Mouse (Mus musculus): ENCODE results near the gene Tspear. TPM values are rescaled to one million over a fixed set of nuclear protein-coding genes. Genes with fewer than 3 reads are reported as not detected.

Tspear gene
- total RNA-seq, 1 experiment from 2014 or later, result 0.39 TPM

DNA sequence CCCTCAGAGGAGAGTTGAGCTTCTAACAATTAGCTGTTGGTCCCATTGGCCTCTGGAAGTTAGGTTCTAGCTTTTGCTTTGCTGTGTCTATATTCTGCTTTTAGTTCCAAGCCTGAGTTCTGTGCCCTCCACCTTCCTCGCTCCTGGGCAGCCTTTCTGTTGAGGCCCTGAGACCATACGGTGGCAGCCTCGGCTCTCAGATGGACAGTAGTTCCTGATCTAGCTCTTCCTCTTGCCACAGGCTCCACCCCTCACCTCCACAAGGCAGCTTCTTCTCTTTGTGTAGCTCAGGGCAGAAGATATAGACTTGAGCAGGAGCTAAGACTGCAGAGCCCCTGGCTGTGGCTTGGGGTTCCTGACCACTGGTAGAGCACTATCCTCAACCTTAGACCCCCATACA lies 193.9 kb downstream of the Tspear start:
- no peak for DNase-seq

DNA sequence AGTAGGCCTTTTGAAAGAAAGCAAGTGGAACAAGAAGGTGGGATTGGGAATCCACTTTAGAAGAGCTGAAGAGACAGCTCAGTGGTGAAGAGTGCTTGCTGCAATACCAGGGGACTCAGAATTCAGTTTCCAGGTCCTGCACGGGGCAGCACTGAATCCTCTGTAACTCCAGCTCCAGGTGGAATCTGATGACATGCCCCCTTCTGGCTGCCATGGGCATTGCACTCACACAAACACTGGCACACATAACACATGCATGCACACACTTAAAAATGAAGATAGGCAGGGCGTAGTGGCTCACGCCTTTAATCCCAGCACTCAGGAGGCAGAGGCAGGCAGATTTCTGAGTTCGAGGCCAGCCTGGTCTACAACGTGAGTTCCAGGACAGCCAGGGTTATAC lies 196.2 kb downstream of the Tspear start:
- DNase-seq, result no peak

DNA sequence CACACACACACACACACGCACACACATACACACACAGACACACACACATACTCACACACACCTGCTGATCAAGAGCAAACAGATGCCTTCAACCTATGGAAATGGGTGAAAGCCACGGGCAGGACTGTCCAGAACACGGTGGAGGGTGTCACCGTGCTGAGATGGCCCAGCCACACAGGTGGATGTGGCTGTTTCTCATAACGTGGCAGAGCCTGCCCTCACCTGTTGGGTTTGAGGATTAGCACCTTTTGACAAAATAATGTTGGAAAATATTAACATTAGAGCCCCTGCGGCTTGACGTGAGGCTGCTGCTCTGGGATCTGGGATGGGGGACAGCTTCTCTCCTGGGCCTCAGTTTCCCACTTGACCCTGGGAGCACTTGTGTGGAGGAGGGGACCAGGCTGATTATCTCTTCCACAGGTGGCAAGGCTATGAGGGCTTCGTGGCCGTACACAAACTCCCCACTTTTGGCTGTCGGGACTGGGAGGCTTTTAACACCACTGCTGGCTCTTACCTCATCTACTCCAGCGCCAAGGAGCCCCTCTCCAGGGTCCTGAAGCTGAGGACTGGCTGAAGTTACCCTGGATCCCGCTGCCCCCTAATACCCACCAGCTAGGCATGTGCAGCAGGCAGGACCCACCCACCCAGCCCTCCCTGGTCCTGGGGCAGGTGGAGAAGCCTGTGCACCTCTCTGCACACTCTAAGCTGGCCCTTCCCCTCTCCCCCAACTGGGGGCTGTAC lies 199.8 kb downstream of the Tspear start:
- no peak for DNase-seq

DNA sequence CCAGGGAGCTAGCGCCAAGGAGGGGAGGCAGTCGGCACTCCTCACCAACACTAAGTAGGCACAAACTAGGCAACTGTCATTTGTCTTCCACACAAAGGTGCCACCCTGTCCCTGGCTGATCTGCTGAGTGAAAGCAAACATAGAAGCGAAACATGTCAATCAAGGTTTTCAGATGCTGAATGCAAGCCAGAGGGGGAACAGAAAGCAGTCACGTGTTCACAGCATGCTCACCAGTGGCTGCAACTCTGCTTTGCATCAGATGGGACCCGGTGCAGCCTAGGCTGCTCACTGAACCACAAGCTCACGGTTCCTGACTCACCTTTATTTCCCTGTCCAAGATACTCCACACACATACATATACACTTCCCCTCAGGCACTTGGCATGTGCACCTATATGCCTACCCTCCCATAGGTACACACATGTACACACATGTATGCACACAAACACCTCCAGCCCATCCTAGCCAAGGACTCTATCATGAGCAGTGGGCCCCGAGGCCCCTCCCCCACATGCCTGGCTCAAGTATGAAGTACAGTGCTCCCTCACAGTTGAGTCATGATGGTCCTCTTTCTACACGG lies 204.7 kb downstream of the Tspear start:
- no peak for DNase-seq

DNA sequence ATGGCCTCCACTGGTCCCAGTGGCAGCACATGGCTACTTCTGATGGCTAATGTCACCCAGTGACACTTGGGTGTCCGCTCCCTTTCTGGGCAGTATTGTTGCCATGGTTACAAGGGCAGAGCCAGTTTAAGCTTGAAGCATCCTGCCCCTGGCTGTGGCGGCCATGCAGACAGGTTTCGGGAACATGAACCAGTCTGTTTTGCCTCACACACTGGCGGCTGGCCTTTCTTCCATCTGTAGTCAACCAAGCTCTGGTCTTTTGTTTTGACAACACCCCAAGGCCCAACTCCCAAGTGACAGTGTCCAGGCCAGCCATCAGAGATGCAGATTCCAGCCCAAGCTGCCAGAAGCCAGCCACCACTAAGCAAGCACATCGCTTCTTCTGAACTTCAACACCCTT lies 209.2 kb downstream of the Tspear start:
- DNase-seq, result no peak

DNA sequence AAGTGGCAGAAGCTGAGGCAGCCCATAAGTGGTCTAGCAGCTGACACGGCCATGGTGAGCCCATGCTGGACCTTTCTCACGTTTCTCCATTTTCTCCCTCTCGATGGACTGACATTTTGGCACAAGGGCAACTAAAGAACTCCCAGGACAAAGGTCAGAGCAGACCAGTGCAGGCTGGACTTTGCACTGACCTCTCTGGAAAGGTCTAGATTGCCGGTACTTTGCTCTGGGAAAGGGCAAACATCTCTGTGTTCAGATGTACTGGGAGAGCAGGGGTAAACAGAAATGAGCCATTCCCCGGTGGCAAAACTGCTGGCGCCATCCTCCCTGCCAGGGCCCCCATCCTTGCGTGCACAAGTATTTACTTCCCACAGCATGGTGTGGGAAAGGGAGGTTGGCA lies 213.8 kb downstream of the Tspear start:
- DNase-seq, result no peak

DNA sequence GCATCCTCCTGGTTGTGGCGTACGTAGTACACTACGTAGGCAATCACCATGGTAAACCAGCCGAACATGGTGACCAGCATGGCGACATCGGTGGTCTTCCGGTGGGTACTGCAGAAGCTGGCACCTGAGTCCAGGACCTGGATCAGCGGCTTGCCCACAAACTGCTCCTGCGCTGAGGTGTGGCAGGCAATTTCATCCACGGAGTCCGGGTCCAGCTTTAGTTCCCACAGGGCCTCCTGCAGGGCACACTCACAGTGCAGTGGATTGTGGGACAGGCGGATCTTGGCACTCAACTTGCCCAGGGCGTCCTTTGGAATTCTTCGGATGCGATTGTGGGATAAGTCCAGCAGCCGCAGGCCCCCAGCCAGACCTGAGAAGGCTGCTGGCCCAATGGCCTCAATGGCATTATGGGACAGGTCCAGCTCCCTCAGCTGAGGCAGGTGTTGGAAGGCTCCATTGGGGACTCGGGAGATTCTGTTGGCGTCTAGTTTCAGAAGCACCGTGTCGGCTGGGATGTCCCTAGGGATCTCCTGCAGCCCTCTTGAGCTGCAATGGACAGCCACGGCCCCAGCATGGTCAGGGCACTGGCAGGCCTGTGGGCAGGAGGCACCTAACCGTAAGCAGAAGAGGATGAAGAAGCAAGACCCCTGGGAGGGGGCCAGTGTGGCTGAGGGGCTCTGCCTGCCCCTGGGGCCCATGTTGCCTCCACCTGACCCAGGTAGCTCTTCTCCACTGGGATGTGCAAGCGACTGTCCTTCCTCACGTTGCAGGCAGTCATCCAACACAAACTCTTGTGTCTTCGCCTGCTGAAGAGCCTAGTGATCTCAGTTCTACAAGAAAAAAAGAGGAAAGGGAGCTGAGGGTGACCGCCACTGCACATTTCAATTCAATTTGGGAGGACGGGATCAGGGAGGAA lies 214.8 kb downstream of the Tspear start:
- no peak for DNase-seq

DNA sequence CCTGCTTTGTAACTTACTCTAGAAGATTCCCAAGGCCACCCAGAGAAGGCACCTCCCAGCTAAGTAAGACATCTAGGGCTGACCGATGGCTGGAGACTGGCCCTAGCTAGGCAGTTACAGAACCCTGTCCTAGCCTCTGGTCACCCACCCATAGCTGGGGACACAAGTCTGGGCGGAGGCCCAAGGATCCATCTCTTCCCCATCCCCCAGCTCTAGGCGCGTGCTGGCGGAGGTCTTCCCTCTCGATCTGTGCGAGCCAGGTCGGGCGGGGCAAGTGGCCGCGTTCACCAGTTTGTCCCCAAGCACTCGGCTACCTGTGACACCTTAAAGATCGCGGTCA lies 215.5 kb downstream of the Tspear start:
- DNase-seq, result no peak

DNA sequence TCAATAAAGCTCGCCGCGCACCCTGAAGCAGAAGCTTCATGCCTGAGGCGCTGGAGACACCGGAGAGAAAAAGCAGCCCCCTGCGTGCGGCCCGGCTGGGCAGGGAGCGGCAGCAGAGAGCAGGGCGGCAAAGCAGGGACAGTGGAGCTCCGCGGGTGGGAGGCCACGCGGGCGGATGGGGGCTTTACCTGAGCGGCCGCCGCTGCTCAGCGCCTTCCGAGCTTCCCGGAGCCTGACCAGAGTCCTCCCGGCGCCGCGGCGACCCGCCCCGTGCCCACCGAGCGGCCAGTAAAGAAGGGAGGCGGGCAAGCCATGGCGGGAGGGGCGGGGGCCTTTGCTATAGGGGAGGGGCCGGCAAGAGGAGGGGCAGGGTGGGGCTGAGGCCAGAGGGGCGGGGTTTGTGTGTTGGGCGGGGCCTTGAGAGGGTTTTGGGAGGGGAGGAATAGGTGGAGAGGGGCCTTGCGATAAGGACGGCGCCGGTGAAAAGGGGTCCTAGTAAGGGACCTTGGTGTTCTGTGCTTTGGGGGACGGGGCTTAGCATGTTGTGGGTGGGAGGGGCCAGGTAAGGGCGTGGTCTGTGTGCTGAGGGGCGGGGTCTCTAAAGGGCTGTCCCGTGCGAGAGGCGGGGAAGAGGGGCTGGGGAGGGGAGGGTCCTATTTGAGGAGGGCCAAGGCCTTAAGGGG lies 216.0 kb downstream of the Tspear start, which contains the start of gene Lrrc3:
Lrrc3 (minus strand) TSS at position 326 of the 683 bp plus-strand sequence.
- DNase-seq, result peak; percentile 68

DNA sequence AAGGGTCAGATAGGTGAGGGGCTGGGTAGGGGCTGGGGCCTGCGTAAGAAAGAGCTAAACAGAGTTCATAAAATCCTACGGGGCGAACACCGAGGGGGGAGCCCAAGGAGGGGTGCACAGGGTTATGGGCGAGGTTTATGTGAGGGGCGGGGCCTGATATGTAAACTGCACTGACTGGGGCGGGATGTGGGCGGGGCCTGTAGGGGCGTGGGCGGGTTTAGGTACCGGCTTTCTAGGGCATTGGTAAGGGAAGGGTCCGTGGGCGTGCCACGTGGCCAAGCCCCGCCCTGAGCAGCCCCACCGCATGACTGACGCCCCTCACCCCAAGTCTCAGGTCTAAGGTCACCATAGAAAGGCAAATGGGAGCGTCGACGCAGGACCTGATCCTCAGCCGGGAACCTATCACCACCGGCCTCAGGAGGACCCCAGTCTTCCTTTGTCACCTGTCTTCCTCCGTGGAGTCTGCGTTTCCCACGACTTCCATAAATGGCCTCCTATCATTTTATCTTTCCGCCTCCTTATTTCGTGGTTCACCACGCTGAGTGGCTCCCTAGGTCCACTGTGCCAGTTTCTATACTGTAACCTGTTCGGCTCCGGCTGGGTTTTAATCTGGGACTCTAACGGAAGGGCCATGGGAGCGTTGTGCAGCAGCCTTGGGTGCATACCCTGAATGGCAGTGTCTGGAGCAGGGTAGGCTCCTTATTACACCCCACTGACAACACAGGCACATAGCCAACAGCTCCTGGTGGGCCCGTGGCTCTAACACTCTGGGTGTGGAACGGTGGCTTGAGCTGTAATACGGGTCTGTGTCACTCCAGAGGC lies 216.7 kb downstream of the Tspear start:
- DNase-seq, result peak; percentile 31

DNA sequence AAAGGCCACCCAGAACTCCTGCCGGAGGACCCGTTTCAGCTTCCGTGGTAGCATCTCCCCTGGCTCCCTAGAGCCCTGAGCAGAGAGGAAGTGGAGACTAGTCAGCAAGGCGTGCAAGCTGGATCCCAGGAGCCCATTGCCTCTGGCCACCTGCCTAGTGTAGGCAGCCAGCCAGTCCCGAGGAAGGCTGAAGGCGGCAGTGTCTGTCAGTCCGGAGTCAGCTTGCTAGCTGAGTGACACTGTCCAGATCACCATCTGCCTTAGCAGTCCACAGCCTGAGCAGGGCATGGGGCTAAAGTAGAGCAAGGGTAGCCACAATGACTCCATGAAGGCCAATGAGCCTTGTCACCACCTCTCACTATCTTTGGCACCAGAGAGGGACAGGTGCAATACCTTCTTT lies 226.2 kb downstream of the Tspear start:
- DNase-seq, result peak; percentile 39

DNA sequence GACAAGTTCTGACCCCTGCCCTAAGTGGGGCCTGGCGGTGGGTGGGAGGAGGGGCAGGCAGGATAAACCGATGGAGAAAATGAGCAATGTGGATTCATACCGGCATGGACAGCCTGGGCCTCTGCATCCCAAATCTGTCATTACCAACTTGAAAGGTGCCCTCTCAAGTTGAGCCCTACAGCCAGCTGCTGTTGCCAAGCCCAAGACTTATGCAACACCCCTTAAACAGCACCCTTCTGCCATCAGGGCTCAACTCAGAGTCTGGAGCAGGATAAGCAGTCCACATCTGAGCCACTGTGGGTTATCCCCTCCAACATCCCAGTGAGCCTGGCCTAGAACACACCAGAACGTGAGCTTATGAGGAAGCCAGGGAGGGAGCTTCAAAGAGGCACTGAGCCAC lies 226.9 kb downstream of the Tspear start:
- DNase-seq, result no peak

DNA sequence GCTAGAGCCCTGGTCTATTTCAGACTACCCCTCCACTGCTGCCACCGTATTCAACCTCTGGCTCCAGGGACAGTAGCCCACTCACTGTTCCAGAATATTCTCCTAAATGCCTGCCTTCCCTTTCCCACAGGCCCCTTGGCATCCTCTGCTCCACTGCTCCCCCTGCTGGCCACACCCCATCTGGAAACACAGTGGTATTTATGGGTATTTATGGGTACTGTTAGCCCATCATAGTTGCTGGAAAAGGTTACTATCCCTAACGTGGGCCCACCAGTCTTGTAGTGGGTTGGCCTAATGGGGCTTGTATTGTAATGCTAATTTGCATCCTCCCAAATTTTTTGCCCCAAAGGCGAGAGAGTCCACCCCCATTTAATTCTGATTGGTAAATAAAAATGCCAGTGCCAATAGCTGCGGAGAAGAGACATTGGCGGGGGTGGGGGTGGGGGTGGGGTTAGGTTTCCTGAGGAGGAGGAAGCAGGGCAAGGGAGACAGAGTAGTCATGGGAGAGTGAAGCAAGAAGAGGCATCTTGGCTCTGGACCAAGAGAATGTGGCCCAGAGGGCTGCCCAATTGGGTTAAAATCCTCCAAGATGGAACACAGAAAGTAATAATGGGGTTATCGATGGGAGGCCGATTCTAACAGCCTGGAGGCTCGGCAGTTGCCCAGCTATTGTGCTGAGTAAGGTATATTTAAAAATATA lies 230.4 kb downstream of the Tspear start:
- DNase-seq, result peak; percentile 80

DNA sequence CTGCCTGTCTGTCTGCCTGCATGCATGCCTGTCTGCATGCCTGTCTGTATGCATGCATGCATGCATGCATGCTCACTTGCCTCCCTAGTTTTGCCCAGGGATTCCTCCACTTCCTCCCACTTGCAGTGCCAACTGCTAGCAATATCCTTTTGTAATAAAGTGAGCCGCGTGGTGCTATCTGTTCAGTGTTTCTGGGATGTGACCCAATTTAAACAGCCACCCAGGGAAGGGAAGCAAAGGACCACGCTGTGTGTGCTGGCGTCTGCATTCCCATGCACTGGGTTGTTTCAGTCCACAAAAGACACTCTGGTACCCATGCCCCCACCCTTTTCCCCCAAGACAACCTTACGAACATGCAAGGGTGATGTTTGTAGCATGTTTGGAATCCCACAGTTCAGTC lies 234.6 kb downstream of the Tspear start:
- DNase-seq, result no peak

DNA sequence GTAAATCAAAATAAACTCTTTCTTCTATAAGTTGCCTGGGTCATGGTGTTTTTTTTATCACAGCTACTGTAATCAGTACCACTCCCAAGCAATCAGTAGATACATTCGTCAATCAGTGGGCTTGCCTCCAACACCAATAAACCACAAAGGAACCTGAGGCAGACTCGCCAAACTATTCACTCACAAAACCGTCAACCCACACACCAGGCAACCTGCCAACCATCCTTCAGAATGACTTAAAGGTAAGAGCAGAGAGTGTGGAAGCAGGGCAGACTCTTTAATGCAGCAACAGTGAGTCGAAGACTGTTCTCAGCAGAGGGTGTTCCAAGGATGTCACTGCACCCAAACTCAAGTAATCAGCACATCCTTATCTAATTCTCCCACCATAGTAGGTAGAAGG lies 236.3 kb downstream of the Tspear start:
- DNase-seq, result no peak

DNA sequence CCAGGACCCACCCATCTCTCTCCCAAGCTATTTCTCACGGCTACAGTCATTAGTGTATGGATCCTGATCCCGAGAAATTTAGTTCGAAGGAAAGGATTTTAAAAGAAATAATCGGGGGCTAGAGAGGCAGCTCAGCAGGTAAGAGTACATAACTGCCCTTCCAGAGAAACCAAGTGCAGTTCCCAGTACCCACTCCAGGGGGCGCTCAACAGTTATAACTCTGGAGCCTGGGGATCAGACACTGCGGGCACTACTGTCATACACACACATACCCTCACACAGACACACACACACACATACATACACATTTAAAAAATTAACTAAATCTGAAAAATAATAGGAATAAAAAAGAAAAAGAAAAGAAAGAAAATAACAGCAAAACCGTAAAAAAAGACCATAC lies 239.8 kb downstream of the Tspear start:
- peak; percentile 59 for DNase-seq

DNA sequence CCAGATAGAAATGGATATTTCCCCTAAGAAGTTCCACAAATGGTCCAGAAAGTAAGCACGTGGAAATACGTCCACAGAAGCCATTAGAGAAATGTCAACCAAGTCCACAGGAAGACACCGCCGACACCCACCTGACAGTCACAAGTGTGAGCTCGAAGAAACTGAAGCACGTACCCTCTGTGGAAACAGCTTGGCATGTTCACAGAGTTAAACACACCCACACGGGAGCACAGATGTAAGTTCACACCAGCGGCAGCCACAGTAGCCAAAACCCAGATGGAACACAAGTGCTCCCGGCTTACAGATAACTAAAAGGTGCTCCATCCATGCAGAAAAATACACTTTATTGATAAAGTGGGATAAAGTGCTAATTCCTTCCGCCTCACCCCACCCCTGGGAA lies 241.0 kb downstream of the Tspear start:
- no peak for DNase-seq
